7 mouse cellular contexts compared by ENCODE assay signal in genomic region chr10:41490518-41490873, GRCm38 (mm10). TPM values are rescaled to one million over a fixed set of nuclear protein-coding genes. Genes with fewer than 3 reads are reported as not detected.
DNase-seq lines count a peak whose midpoint lies in the region; ATAC-seq and TF ChIP-seq lines count a peak whose summit lies in the region.

No protein-coding gene starts in this region.

- no peak for TF ChIP-seq CTCF in small intestine, adult 2 months (IDR thresholded peaks at IDR 0.05; ENCODE audit: extremely low read depth, insufficient read length, insufficient replicate concordance, low read depth, low read length)

- H3K27me3 ChIP-seq in lung, embryonic 16.5 days (ENCODE audit: control insufficient read depth, insufficient read depth, low read depth, low read length): no peaks in the 10 kb centered on the region
- H3K27me3 ChIP-seq in forebrain, embryonic 11.5 days (ENCODE audit: control insufficient read depth, insufficient read depth, low read length): no peaks in the 10 kb centered on the region
- H3K27me3 ChIP-seq in limb, embryonic 12.5 days: no peaks in the 10 kb centered on the region
- no peaks in the 10 kb centered on the region for H3K27me3 ChIP-seq in small intestine, adult 2 months (ENCODE audit: control insufficient read depth, insufficient read depth, low read length)

- peak overlapping the region; percentile 77 for H3K4me3 ChIP-seq in lung, embryonic 16.5 days (ENCODE audit: low read length)
- H3K4me3 ChIP-seq in forebrain, embryonic 11.5 days (ENCODE audit: low read depth, low read length): peak overlapping the region; percentile 56
- peak overlapping the region; percentile 56 for H3K4me3 ChIP-seq in limb, embryonic 12.5 days (replicated peaks)
- peak overlapping the region; percentile 85 for H3K4me3 ChIP-seq in small intestine, adult 2 months (ENCODE audit: low read depth, low read length)

- peak overlapping the region; percentile 82 for H3K9ac ChIP-seq in lung, embryonic 16.5 days (ENCODE audit: low read length)
- H3K9ac ChIP-seq in forebrain, embryonic 11.5 days (ENCODE audit: low read length): peak overlapping the region; percentile 78
- peak overlapping the region; percentile 73 for H3K9ac ChIP-seq in limb, embryonic 12.5 days (replicated peaks)

- H3K4me2 ChIP-seq in lung, embryonic 16.5 days (ENCODE audit: low read depth, low read length): peak overlapping the region; percentile 100
- peak overlapping the region; percentile 86 for H3K4me2 ChIP-seq in forebrain, embryonic 11.5 days (ENCODE audit: low read depth, low read length, severe bottlenecking)
- peak overlapping the region; percentile 98 for H3K4me2 ChIP-seq in limb, embryonic 12.5 days

- peaks cover 19% of the 10 kb centered on the region for H3K36me3 ChIP-seq in lung, embryonic 16.5 days (ENCODE audit: control insufficient read depth, insufficient read depth, low read length)
- H3K36me3 ChIP-seq in forebrain, embryonic 11.5 days (ENCODE audit: control insufficient read depth, insufficient read depth, low read length): no peaks in the 10 kb centered on the region; the same call in 1 of the 2 replicates
- H3K36me3 ChIP-seq in limb, embryonic 12.5 days: peaks cover 32% of the 10 kb centered on the region
- H3K36me3 ChIP-seq in small intestine, adult 2 months (ENCODE audit: control insufficient read depth, insufficient read depth, low read length): peaks cover 25% of the 10 kb centered on the region

- under 1% methylated on average over 29 of the region's 29 CpGs for WGBS in lung, embryonic 16.5 days
- WGBS in forebrain, embryonic 11.5 days: 0% methylated on average over 29 of the region's 29 CpGs
- WGBS in limb, embryonic 12.5 days: 1% methylated on average over 29 of the region's 29 CpGs
- under 1% methylated on average over 29 of the region's 29 CpGs for WGBS in small intestine, adult 2 months

- TF ChIP-seq POLR2A in small intestine, adult 2 months (IDR thresholded peaks at IDR 0.05; ENCODE audit: low read depth, low read length): no peak

- ATAC-seq in lung, embryonic 16.5 days (ENCODE audit: low read depth): no peak; the same call in 1 of the 2 replicates
- no peak for ATAC-seq in forebrain, embryonic 11.5 days (replicated peaks; ENCODE audit: low FRiP score)
- ATAC-seq in limb, embryonic 12.5 days (ENCODE audit: insufficient number of reproducible peaks, insufficient read depth, low FRiP score, low TSS enrichment, low read depth): peak; percentile 43; the same call in 1 of the 2 replicates

- DNase-seq in lung, postnatal 36 days: no peak
- DNase-seq in forebrain, embryonic 11.5 days (ENCODE audit: low spot score): no peak
- no peak for DNase-seq in cerebellum, adult 9-11 months
- DNase-seq in layer of hippocampus, postnatal 36 days: no peak

- H3K9me3 ChIP-seq in lung, embryonic 16.5 days (ENCODE audit: control insufficient read depth, low read length): no peaks in the 10 kb centered on the region
- H3K9me3 ChIP-seq in forebrain, embryonic 11.5 days (ENCODE audit: control insufficient read depth, low read length): no peaks in the 10 kb centered on the region
- H3K9me3 ChIP-seq in limb, embryonic 12.5 days: no peaks in the 10 kb centered on the region

- H3K4me1 ChIP-seq in lung, embryonic 16.5 days (replicated peaks; ENCODE audit: control insufficient read depth, insufficient read depth, low read length): peaks cover 17% of the 10 kb centered on the region
- H3K4me1 ChIP-seq in forebrain, embryonic 11.5 days (replicated peaks; ENCODE audit: control insufficient read depth, insufficient read depth, low read length): 0 out of 2 replicates have a peak, but pooled peaks cover 10% of the 10 kb centered on the region
- peaks cover 18% of the 10 kb centered on the region for H3K4me1 ChIP-seq in limb, embryonic 12.5 days (replicated peaks)
- peaks cover 19% of the 10 kb centered on the region for H3K4me1 ChIP-seq in small intestine, adult 2 months (ENCODE audit: control insufficient read depth, insufficient read depth, insufficient read length, low read length)

- H3K27ac ChIP-seq in lung, embryonic 16.5 days (ENCODE audit: low read length): no peak overlapping the region
- H3K27ac ChIP-seq in forebrain, embryonic 11.5 days (ENCODE audit: low read depth, low read length): no peak overlapping the region
- peak overlapping the region; percentile 54 for H3K27ac ChIP-seq in limb, embryonic 12.5 days
- no peak overlapping the region for H3K27ac ChIP-seq in small intestine, adult 2 months (ENCODE audit: insufficient read depth, low read depth, low read length)

RNA-seq across cellular contexts. Expression of gene Ppil6, which starts 0.3 kb away (rescaled TPM):
- polyA plus RNA-seq in lung, embryonic 16.5 days (2015; fragmentation: Nextera tagmentation; extraction: Ambion mirVana): 4.0 and 6.4 TPM in 2 replicates
- polyA plus RNA-seq in forebrain, embryonic 11.5 days (2014; fragmentation: Nextera tagmentation; extraction: Ambion mirVana): 0.65 and 0.98 TPM in 2 replicates
- 0.60 and 0.64 TPM in 2 replicates for polyA plus RNA-seq in limb, embryonic 12.5 days (2016; fragmentation: Nextera tagmentation; extraction: Ambion mirVana)
- 0.15 TPM in 1 of 2 replicates, not detected in the other for polyA plus RNA-seq in small intestine, adult 2 months (2012; rRNA removed)
- total RNA-seq in layer of hippocampus, postnatal 36 days (2021): 1 to 10 TPM; 6.4 to 8.6 TPM

RNA-seq across cellular contexts. Expression of gene Smpd2, which starts 0.3 kb away (rescaled TPM):
- 71.2 and 71.4 TPM in 2 replicates for polyA plus RNA-seq in lung, embryonic 16.5 days (2015; fragmentation: Nextera tagmentation; extraction: Ambion mirVana)
- polyA plus RNA-seq in forebrain, embryonic 11.5 days (2014; fragmentation: Nextera tagmentation; extraction: Ambion mirVana): 50.7 and 56.7 TPM in 2 replicates
- 64.3 and 64.7 TPM in 2 replicates for polyA plus RNA-seq in limb, embryonic 12.5 days (2016; fragmentation: Nextera tagmentation; extraction: Ambion mirVana)
- 49.9 and 121 TPM in 2 replicates for polyA plus RNA-seq in small intestine, adult 2 months (2012; rRNA removed)
- 10 to 100 TPM; 21.2 to 23.2 TPM for total RNA-seq in layer of hippocampus, postnatal 36 days (2021)

RNA-seq across cellular contexts. Expression of gene Mical1, which starts 14.4 kb away (rescaled TPM):
- 64.8 and 70.9 TPM in 2 replicates for polyA plus RNA-seq in lung, embryonic 16.5 days (2015; fragmentation: Nextera tagmentation; extraction: Ambion mirVana)
- 41.5 and 50.9 TPM in 2 replicates for polyA plus RNA-seq in forebrain, embryonic 11.5 days (2014; fragmentation: Nextera tagmentation; extraction: Ambion mirVana)
- polyA plus RNA-seq in limb, embryonic 12.5 days (2016; fragmentation: Nextera tagmentation; extraction: Ambion mirVana): 64.2 and 72.3 TPM in 2 replicates
- polyA plus RNA-seq in small intestine, adult 2 months (2012; rRNA removed): 78.0 and 164 TPM in 2 replicates
- total RNA-seq in layer of hippocampus, postnatal 36 days (2021): 10 to 100 TPM; 14.7 to 16.6 TPM

RNA-seq across cellular contexts. Expression of gene Cd164, which starts 28.7 kb away (rescaled TPM):
- polyA plus RNA-seq in lung, embryonic 16.5 days (2015; fragmentation: Nextera tagmentation; extraction: Ambion mirVana): 169 and 185 TPM in 2 replicates
- 125 and 138 TPM in 2 replicates for polyA plus RNA-seq in forebrain, embryonic 11.5 days (2014; fragmentation: Nextera tagmentation; extraction: Ambion mirVana)
- 170 and 176 TPM in 2 replicates for polyA plus RNA-seq in limb, embryonic 12.5 days (2016; fragmentation: Nextera tagmentation; extraction: Ambion mirVana)
- polyA plus RNA-seq in small intestine, adult 2 months (2012; rRNA removed): 56.9 and 81.6 TPM in 2 replicates
- 10 to 100 TPM; 61.5 to 63.0 TPM for total RNA-seq in layer of hippocampus, postnatal 36 days (2021)

RNA-seq across cellular contexts. Expression of gene Zbtb24, which starts 40.3 kb away (rescaled TPM):
- 18.3 and 18.7 TPM in 2 replicates for polyA plus RNA-seq in lung, embryonic 16.5 days (2015; fragmentation: Nextera tagmentation; extraction: Ambion mirVana)
- 18.6 and 21.0 TPM in 2 replicates for polyA plus RNA-seq in forebrain, embryonic 11.5 days (2014; fragmentation: Nextera tagmentation; extraction: Ambion mirVana)
- polyA plus RNA-seq in limb, embryonic 12.5 days (2016; fragmentation: Nextera tagmentation; extraction: Ambion mirVana): 22.3 and 23.6 TPM in 2 replicates
- polyA plus RNA-seq in small intestine, adult 2 months (2012; rRNA removed): 7.0 and 15.7 TPM in 2 replicates
- total RNA-seq in layer of hippocampus, postnatal 36 days (2021): 10 to 100 TPM; 20.1 to 23.1 TPM
